Mouse (Mus musculus): ENCODE measurements around the gene Cort. TPM values are rescaled to one million over a fixed set of nuclear protein-coding genes. Genes with fewer than 3 reads are reported as not detected.
"Not testable (repeated sequence)": the region's sequence is repeated elsewhere in the genome, so short reads cannot be mapped to it uniquely, and the experiment has no call there.

The Cort gene
- 0.22 and 0.67 TPM in 2 replicates for polyA plus RNA-seq (2012; rRNA removed)

- no peak for TF ChIP-seq POLR2A (IDR thresholded peaks at IDR 0.05; ENCODE audit: control insufficient read depth, extremely low read depth, insufficient read depth, low read length, poor library complexity)
- TF ChIP-seq CTCF (IDR thresholded peaks at IDR 0.05; ENCODE audit: borderline replicate concordance, control insufficient read depth, extremely low read depth, insufficient read depth, low read length, poor library complexity): no peak
- 96% methylated on average over 11 of the region's 11 CpGs for WGBS
- H3K36me3 ChIP-seq (ENCODE audit: control insufficient read depth, insufficient read depth, low read length): no peaks in the 10 kb centered on the region
- no peaks in the 10 kb centered on the region for H3K4me1 ChIP-seq (replicated peaks; ENCODE audit: control insufficient read depth, insufficient read depth, low read length)
- no peaks in the 10 kb centered on the region for H3K27me3 ChIP-seq (ENCODE audit: control insufficient read depth, insufficient read depth, low read length)
- DNase-seq: no peak
- H3K27ac ChIP-seq (ENCODE audit: control insufficient read depth, insufficient read depth, low read length): no peak within 1 kb of the TSS
- no peak within 1 kb of the TSS for H3K4me3 ChIP-seq (ENCODE audit: control insufficient read depth, insufficient read depth, low read length)
These were observed at the start of gene Cort for GRCm38 (mm10) chr4:149126663-149127062. Gene Cort (minus strand): TSS chr4:149126763.

DNA sequence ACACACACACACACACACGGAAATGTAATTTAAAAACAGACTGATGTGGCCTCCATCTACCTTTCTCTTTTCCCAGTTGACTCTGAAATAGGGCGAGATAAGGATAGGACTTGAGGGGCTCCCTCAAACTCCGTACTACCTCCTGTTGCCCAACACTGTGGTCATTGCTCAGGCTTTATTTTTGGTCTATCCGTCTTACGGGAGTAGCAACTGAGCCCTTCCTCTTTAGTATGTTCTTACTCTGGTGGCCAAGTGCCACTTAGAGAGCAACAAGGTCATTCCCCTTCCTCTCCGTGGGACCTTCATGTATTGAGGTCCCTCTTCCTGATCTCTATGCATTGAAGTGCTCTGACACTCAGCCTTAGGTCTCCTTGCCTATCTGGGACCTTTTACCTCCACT lies 47.1 kb upstream of the Cort start:
- Histone ChIP-seq H3K27me3 (ENCODE audit: control insufficient read depth, insufficient read depth, low read length) (no peaks in the 10 kb centered on the region), H3K36me3 (ENCODE audit: control insufficient read depth, insufficient read depth, low read length) (no peaks in the 10 kb centered on the region), H3K4me1 (replicated peaks; ENCODE audit: control insufficient read depth, insufficient read depth, low read length) (no peaks in the 10 kb centered on the region), H3K4me3 (ENCODE audit: control insufficient read depth, insufficient read depth, low read length) (no peak overlapping the region), H3K27ac (ENCODE audit: control insufficient read depth, insufficient read depth, low read length) (no peak overlapping the region)
- TF ChIP-seq CTCF (IDR thresholded peaks at IDR 0.05; ENCODE audit: borderline replicate concordance, control insufficient read depth, extremely low read depth, insufficient read depth, low read length, poor library complexity) (no peak), POLR2A (IDR thresholded peaks at IDR 0.05; ENCODE audit: control insufficient read depth, extremely low read depth, insufficient read depth, low read length, poor library complexity) (no peak)
- 85% methylated on average over 6 of the region's 6 CpGs for WGBS
- no peak for DNase-seq

GRCm38 (mm10) chr4:149172666-149173065 lies 46.1 kb upstream of the Cort start:
- Histone ChIP-seq H3K27me3 (ENCODE audit: control insufficient read depth, insufficient read depth, low read length) (no peaks in the 10 kb centered on the region), H3K27ac (ENCODE audit: control insufficient read depth, insufficient read depth, low read length) (no peak overlapping the region), H3K4me3 (ENCODE audit: control insufficient read depth, insufficient read depth, low read length) (no peak overlapping the region), H3K36me3 (ENCODE audit: control insufficient read depth, insufficient read depth, low read length) (no peaks in the 10 kb centered on the region), H3K4me1 (replicated peaks; ENCODE audit: control insufficient read depth, insufficient read depth, low read length) (no peaks in the 10 kb centered on the region)
- no peak for TF ChIP-seq CTCF (IDR thresholded peaks at IDR 0.05; ENCODE audit: borderline replicate concordance, control insufficient read depth, extremely low read depth, insufficient read depth, low read length, poor library complexity)
- no peak for TF ChIP-seq POLR2A (IDR thresholded peaks at IDR 0.05; ENCODE audit: control insufficient read depth, extremely low read depth, insufficient read depth, low read length, poor library complexity)
- no peak for DNase-seq
- 95% methylated on average over 2 of the region's 2 CpGs for WGBS

DNA sequence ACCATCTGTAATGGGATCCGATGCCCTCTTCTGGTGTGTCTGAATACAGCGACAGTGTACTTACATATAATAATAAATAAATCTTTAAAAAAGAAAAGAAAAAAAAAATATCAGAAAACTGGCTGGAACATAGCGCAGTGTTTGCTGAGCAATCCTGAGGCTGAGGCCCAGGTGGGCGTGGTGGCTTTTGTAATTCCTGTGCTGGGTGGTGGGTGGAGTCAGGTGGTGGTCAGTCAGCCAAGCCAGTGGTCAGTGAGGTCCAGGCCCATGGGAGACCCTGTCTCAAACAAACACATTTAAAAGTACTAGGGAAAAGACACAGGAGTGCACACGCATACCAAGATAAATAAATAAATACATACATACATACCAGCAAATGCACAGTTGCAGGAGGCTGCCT lies 45.5 kb upstream of the Cort start:
- Histone ChIP-seq H3K27ac (ENCODE audit: control insufficient read depth, insufficient read depth, low read length) (no peak overlapping the region), H3K27me3 (ENCODE audit: control insufficient read depth, insufficient read depth, low read length) (no peaks in the 10 kb centered on the region), H3K4me3 (ENCODE audit: control insufficient read depth, insufficient read depth, low read length) (no peak overlapping the region), H3K4me1 (replicated peaks; ENCODE audit: control insufficient read depth, insufficient read depth, low read length) (no peaks in the 10 kb centered on the region), H3K36me3 (ENCODE audit: control insufficient read depth, insufficient read depth, low read length) (no peaks in the 10 kb centered on the region)
- 96% methylated on average over 5 of the region's 5 CpGs for WGBS
- no peak for TF ChIP-seq CTCF (IDR thresholded peaks at IDR 0.05; ENCODE audit: borderline replicate concordance, control insufficient read depth, extremely low read depth, insufficient read depth, low read length, poor library complexity)
- no peak for TF ChIP-seq POLR2A (IDR thresholded peaks at IDR 0.05; ENCODE audit: control insufficient read depth, extremely low read depth, insufficient read depth, low read length, poor library complexity)
- no peak for DNase-seq

DNA sequence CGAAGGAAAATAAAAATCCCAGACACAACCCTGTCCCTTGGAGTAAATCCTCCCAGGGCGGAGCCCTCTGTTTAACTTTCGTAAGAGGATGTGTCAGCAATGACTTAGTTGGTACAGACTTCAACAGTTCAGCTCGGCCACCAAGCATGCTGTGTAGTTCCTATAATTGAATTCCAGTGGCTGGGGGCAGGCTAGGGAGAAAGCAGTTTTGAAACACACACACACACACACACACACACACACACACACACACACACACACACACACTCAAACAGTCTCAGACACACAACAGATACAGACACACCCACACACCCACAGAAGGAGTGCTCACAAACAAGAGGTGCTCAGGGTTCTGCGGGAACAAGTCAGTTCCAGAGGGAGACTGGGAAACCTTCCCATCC lies 45.0 kb upstream of the Cort start:
- Histone ChIP-seq H3K36me3 (ENCODE audit: control insufficient read depth, insufficient read depth, low read length) (no peaks in the 10 kb centered on the region), H3K4me3 (ENCODE audit: control insufficient read depth, insufficient read depth, low read length) (no peak overlapping the region), H3K27me3 (ENCODE audit: control insufficient read depth, insufficient read depth, low read length) (no peaks in the 10 kb centered on the region), H3K27ac (ENCODE audit: control insufficient read depth, insufficient read depth, low read length) (no peak overlapping the region), H3K4me1 (replicated peaks; ENCODE audit: control insufficient read depth, insufficient read depth, low read length) (no peaks in the 10 kb centered on the region)
- DNase-seq: no peak
- 92% methylated on average over 5 of the region's 5 CpGs for WGBS
- TF ChIP-seq POLR2A (IDR thresholded peaks at IDR 0.05; ENCODE audit: control insufficient read depth, extremely low read depth, insufficient read depth, low read length, poor library complexity) (no peak), CTCF (IDR thresholded peaks at IDR 0.05; ENCODE audit: borderline replicate concordance, control insufficient read depth, extremely low read depth, insufficient read depth, low read length, poor library complexity) (no peak)

DNA sequence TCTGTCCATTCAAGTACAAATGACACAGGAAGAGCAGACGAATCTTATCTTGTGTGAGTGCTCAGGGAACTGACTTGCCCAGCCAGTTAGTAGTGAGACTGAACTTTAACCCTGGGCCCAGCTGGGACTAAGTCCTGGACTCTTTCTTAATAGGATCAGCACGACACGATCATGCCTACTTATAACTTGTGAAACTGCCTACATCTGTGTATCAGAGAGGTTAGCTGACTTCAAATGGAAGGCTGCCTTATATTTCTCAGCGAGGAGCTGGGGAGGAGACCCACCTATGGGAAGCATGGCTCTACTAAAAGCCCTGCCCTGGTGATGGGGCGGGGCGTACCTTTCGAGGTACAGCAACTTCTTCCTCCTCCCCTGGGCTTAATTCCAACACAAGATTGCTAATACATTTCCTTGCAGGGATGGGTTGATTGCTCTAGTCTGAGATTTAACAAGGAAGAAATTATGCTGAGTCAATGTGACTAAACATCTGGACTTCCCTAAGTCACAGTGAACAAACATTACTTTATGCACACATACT lies 43.9 kb upstream of the Cort start:
- TF ChIP-seq POLR2A (IDR thresholded peaks at IDR 0.05; ENCODE audit: control insufficient read depth, extremely low read depth, insufficient read depth, low read length, poor library complexity) (no peak), CTCF (IDR thresholded peaks at IDR 0.05; ENCODE audit: borderline replicate concordance, control insufficient read depth, extremely low read depth, insufficient read depth, low read length, poor library complexity) (no peak)
- 57% methylated on average over 7 of the region's 7 CpGs for WGBS
- H3K27ac ChIP-seq (ENCODE audit: control insufficient read depth, insufficient read depth, low read length): no peak overlapping the region
- H3K27me3 ChIP-seq (ENCODE audit: control insufficient read depth, insufficient read depth, low read length): no peaks in the 10 kb centered on the region
- no peak overlapping the region for H3K4me3 ChIP-seq (ENCODE audit: control insufficient read depth, insufficient read depth, low read length)
- H3K36me3 ChIP-seq (ENCODE audit: control insufficient read depth, insufficient read depth, low read length): no peaks in the 10 kb centered on the region
- peaks cover 4% of the 10 kb centered on the region for H3K4me1 ChIP-seq (replicated peaks; ENCODE audit: control insufficient read depth, insufficient read depth, low read length)
- DNase-seq: no peak

DNA sequence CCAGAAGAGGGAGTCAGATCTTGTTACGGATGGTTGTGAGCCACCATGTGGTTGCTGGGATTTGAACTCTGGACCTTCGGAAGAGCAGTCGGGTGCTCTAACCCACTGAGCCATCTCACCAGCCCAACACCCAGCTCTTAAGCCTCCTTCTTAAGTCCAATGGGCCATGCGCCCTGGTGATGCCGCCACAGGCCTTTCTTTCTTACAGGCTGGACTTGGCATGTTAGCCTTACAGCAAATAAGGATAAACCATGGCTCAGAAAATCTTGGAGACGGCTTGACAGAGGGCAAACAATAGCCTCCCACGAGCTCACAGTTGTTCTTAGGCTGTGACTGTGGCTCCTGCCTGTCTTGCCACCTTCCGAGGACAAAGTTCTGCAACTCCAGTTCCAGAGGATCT lies 43.4 kb upstream of the Cort start:
- WGBS: 97% methylated on average over 7 of the region's 8 CpGs
- H3K4me1 ChIP-seq (replicated peaks; ENCODE audit: control insufficient read depth, insufficient read depth, low read length); DNase-seq; H3K36me3 ChIP-seq (ENCODE audit: control insufficient read depth, insufficient read depth, low read length); H3K27me3 ChIP-seq (ENCODE audit: control insufficient read depth, insufficient read depth, low read length); H3K27ac ChIP-seq (ENCODE audit: control insufficient read depth, insufficient read depth, low read length); H3K4me3 ChIP-seq (ENCODE audit: control insufficient read depth, insufficient read depth, low read length): not testable (repeated sequence)
